Mouse (Mus musculus) heart, embryonic 14.5 days (tissue): ENCODE measurements at regions not wholly inside any gene's neighbourhood (a gene's known extent, or its start where the extent isn't known, plus 50 kb on each side); places are given as distances from the start of the nearest gene placed in this dataset.

Experiments used
- ATAC-seq: fragments of 200-750 bp; cut with Nextera tagmentation; 2 replicates; pipeline ENCODE4 v1.8.0; 2017; ENCODE audit warnings: low read depth, moderate TSS enrichment; ENCODE audit not compliant: insufficient number of reproducible peaks, insufficient read depth, low FRiP score
- H3K27ac ChIP-seq, 2 experiments: fragments of 200-500 bp in 1 of 2; fragments of 300-500 bp in 1 of 2; sonication (generic) in 1 of 2; replicated peaks in 1 of 2; 2 replicates each; pipeline ENCODE4 v1.5.1; 2012 to 2014; ENCODE audit warnings: low read depth in 2 of 2, low read length in 2 of 2, control low read depth in 1 of 2, mild to moderate bottlenecking in 1 of 2, mixed read lengths in 1 of 2; ENCODE audit not compliant: control insufficient read depth in 1 of 2, insufficient read depth in 1 of 2
- H3K27me3 ChIP-seq: fragments of 300-500 bp; sonication (generic); 2 replicates; pipeline ENCODE4 v1.6.1; 2014; ENCODE audit warnings: mild to moderate bottlenecking, low read length, control low read depth; ENCODE audit not compliant: control insufficient read depth, insufficient read depth
- H3K36me3 ChIP-seq: fragments of 300-500 bp; sonication (generic); 2 replicates; pipeline ENCODE4 v1.6.1; 2014; ENCODE audit warnings: mild to moderate bottlenecking, control low read depth, low read length, mixed read lengths; ENCODE audit not compliant: control insufficient read depth, insufficient read depth
- H3K4me1 ChIP-seq, 2 experiments: fragments of 200-500 bp in 1 of 2; fragments of 300-500 bp in 1 of 2; sonication (generic) in 1 of 2; 2 replicates each; pipeline ENCODE4 v1.6.1; 2012 to 2014; ENCODE audit warnings: low read length in 2 of 2, control low read depth in 1 of 2, mixed read lengths in 1 of 2; ENCODE audit not compliant: control insufficient read depth in 2 of 2, insufficient read depth in 2 of 2
- H3K4me2 ChIP-seq: fragments of 300-500 bp; sonication (generic); 2 replicates; pipeline ENCODE4 v1.6.1; 2014; ENCODE audit warnings: mild to moderate bottlenecking, low read length
- H3K4me3 ChIP-seq, 2 experiments: fragments of 200-500 bp in 1 of 2; fragments of 300-500 bp in 1 of 2; sonication (generic) in 1 of 2; 2 replicates each; pipeline ENCODE4 v1.5.1; 2012 to 2014; ENCODE audit warnings: low read length in 2 of 2, mild to moderate bottlenecking in 2 of 2, control low read depth in 1 of 2, low read depth in 1 of 2, moderate library complexity in 1 of 2; ENCODE audit not compliant: control insufficient read depth in 1 of 2, insufficient read depth in 1 of 2
- H3K9ac ChIP-seq: fragments of 300-500 bp; sonication (generic); 2 replicates; pipeline ENCODE4 v1.6.1; 2014; ENCODE audit warnings: mild to moderate bottlenecking, low read length
- H3K9me3 ChIP-seq: fragments of 300-500 bp; sonication (generic); 2 replicates; pipeline ENCODE4 v1.6.1; 2016; ENCODE audit warnings: low read length, control low read depth; ENCODE audit not compliant: control insufficient read depth
- WGBS: fragments of 180-500 bp; shearing (Covaris S2); extraction: QIAGEN DNeasy Blood & Tissue Kit; methylation state at CpG from one replicate; pipeline ENCODE4 v1.1.7; 2014; 5-methylcytosine and 5-hydroxymethylcytosine counted together

- H3K27ac ChIP-seq = no peak overlapping the region
- peaks cover 36% of the 10 kb centered on the region for H3K27me3 ChIP-seq
- 1% methylated on average over 70 of the region's 95 CpGs for WGBS
- H3K9me3 ChIP-seq = no peaks in the 10 kb centered on the region
- peaks cover 0 to 7% of the 10 kb centered on the region in 2 experiments; a peak in 2 of 4 replicates for H3K4me1 ChIP-seq
- peak overlapping the region; percentile 96 for H3K4me2 ChIP-seq
- H3K9ac ChIP-seq = peak overlapping the region; percentile 51
- ATAC-seq = no peak
- peak overlapping the region; percentile 51 to 52 for H3K4me3 ChIP-seq
- H3K36me3 ChIP-seq = no peaks in the 10 kb centered on the region
Measured at GRCm38 (mm10) chr8:126138645-126139545, 143.9 kb downstream of the Kcnk1 start.

DNA sequence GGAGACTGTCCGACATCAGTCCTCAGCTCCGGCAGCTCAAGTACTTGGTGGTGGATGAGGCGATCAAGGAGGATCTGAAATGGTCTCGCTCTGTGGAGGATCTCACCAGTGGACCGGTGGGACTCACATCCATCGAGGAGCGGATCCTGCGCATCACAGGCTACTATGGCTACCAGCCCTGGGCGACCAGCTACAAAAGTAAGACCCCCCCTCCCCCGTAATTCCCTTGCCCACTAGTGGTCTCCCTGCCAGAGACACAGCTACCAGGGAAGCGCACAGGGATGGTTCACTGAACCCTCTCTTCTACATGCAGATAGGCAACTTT is 144.5 kb downstream of the Kcnk1 start:
- Histone ChIP-seq H3K4me2 (peak overlapping the region; percentile 96), H3K27me3 (peaks cover 36% of the 10 kb centered on the region)
- WGBS = 13% methylated on average over 11 of the region's 11 CpGs

DNA sequence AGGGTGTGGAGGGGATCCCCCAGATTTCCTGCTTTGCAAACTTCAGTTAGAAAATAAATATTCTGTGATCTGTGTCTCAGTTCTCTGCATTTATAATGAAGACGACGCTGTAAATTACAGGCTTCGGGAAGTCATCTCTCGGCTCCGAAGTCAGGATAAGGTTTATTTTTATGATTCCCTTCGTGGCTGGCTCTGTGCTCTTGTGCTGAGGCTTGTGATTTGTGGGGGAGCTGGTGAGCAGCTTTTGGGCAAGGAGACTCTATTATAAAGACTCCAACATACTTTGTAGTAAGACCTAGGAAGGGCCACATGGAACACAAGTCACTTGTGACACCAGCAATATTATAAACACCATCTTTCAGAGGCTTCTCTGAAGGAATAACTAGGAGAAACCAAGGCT is 146.0 kb downstream of the Kcnk1 start:
- H3K4me1 ChIP-seq = peaks cover 0 to 7% of the 10 kb centered on the region in 2 experiments; a peak in 2 of 4 replicates
- H3K36me3 ChIP-seq = no peaks in the 10 kb centered on the region
- H3K9ac ChIP-seq = no peak overlapping the region
- H3K27me3 ChIP-seq = peaks cover 36% of the 10 kb centered on the region
- no peak for ATAC-seq
- no peaks in the 10 kb centered on the region for H3K9me3 ChIP-seq
- no peak overlapping the region for H3K4me2 ChIP-seq
- WGBS = 75% methylated on average over 6 of the region's 6 CpGs
- no peak overlapping the region for H3K4me3 ChIP-seq
- H3K27ac ChIP-seq = no peak overlapping the region

More for the DNA sequence above, 144.5 kb downstream of the Kcnk1 start:
- H3K27ac ChIP-seq = no peak overlapping the region
- H3K4me3 ChIP-seq = peak overlapping the region; percentile 51 to 52
- H3K4me1 ChIP-seq = peaks cover 0 to 7% of the 10 kb centered on the region in 2 experiments; a peak in 2 of 4 replicates
- ATAC-seq = no peak
- peak overlapping the region; percentile 51 for H3K9ac ChIP-seq
- no peaks in the 10 kb centered on the region for H3K9me3 ChIP-seq
- no peaks in the 10 kb centered on the region for H3K36me3 ChIP-seq

- ATAC-seq = no peak
- H3K4me3 ChIP-seq = no peak overlapping the region
Measured at GRCm38 (mm10) chr8:126151527-126151926, 146.8 kb upstream of the Slc35f3 start.

DNA sequence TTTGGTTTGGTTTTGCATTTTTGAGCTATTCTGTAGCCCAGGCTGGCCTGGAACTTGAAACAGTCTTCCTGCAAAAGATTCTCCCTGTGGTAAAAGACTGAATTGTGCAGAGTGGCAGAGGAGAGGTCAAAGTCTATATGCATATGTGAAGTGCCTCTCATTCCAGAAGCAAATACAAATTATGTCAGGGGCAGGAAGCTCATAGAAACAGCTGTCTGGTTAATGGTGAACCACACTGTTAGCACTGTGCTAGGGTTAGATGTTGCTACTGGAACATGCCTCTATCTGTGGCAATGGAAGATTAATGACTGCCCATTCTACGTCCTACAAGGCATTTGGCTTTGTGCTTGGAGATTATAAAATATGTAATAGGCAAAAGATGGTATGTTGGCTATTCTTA is 144.4 kb upstream of the Slc35f3 start:
- 73% methylated on average over 1 of the region's 1 CpGs for WGBS

More at GRCm38 (mm10) chr8:126151527-126151926, 146.8 kb upstream of the Slc35f3 start:
- Histone ChIP-seq H3K4me2 (no peak overlapping the region), H3K27me3 (no peaks in the 10 kb centered on the region), H3K9ac (no peak overlapping the region), H3K4me1 (peaks cover 3 to 4% of the 10 kb centered on the region in 2 experiments; a peak in 3 of 4 replicates), H3K27ac (no peak overlapping the region), H3K9me3 (no peaks in the 10 kb centered on the region), H3K36me3 (no peaks in the 10 kb centered on the region)
- 71% methylated on average over 4 of the region's 4 CpGs for WGBS

DNA sequence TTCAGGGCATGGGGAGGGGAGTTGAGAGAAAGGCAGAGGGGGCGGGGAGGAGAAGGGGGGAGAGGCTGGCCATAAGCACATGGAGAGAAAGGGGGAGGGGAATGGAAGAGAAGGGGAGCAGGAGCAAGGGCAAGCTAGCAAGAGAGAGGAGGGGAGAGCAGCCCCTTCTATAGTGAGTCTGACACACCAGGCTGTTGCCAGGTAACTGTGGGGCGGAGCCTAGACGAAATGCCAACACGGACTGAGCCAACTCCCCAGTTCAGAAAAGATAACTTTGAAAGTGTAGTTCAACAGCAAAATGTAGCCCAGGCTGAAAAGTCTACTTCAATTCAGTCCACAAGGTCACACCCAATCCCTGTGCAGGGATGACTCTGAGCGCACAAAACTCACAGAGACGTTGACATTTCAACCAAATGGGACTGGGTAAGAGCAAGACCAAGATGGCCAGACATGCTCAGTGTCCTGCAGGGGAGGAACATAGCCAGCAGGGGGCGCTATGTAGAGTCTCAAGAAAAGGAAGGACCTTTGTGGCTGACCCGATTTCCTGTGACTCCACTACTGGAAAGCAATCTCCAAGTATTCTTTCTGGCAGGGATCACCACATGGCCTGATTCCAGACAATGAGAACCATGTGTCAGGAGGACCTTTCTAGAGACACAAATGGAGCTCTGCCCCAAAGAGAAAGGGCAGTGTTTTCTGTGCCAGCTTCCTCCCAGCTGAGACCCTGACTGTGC is 140.7 kb upstream of the Slc35f3 start:
- Histone ChIP-seq H3K27me3 (no peaks in the 10 kb centered on the region), H3K9ac (no peak overlapping the region), H3K27ac (no peak overlapping the region), H3K4me1 (peaks cover 6 to 8% of the 10 kb centered on the region in 2 experiments; a peak in 3 of 4 replicates), H3K9me3 (no peaks in the 10 kb centered on the region), H3K36me3 (no peaks in the 10 kb centered on the region), H3K4me2 (no peak overlapping the region), H3K4me3 (no peak overlapping the region)
- WGBS = 66% methylated on average over 8 of the region's 8 CpGs
- ATAC-seq = no peak

More for the DNA sequence above, 144.4 kb upstream of the Slc35f3 start:
- Histone ChIP-seq H3K4me3 (no peak overlapping the region), H3K9ac (no peak overlapping the region), H3K4me1 (peaks cover 3 to 4% of the 10 kb centered on the region in 2 experiments; a peak in 3 of 4 replicates), H3K27me3 (no peaks in the 10 kb centered on the region), H3K9me3 (no peaks in the 10 kb centered on the region), H3K36me3 (no peaks in the 10 kb centered on the region), H3K4me2 (no peak overlapping the region), H3K27ac (no peak overlapping the region)
- ATAC-seq = no peak

- H3K9me3 ChIP-seq = no peaks in the 10 kb centered on the region
- H3K36me3 ChIP-seq = no peaks in the 10 kb centered on the region
- H3K4me3 ChIP-seq = no peak overlapping the region
- H3K9ac ChIP-seq = no peak overlapping the region
- no peak overlapping the region for H3K27ac ChIP-seq
- H3K27me3 ChIP-seq = no peaks in the 10 kb centered on the region
- peaks cover 2 to 5% of the 10 kb centered on the region in 2 experiments; a peak in 1 of 4 replicates for H3K4me1 ChIP-seq
- no peak for ATAC-seq
- no peak overlapping the region for H3K4me2 ChIP-seq
- WGBS = 96% methylated on average over 4 of the region's 4 CpGs
Measured at GRCm38 (mm10) chr8:126159485-126159884, 138.9 kb upstream of the Slc35f3 start.
